Mouse (Mus musculus): Measurements from ENCODE around the gene Nfia. TPM values are rescaled to one million over a fixed set of nuclear protein-coding genes. Genes with fewer than 3 reads are reported as not detected.

Gene Nfia
- polyA plus RNA-seq, 1 experiment: 1.4 TPM

- Histone ChIP-seq H3K4me3 (ENCODE audit: low read depth, low read length) (no peak overlapping the region), H3K27me3 (ENCODE audit: control insufficient read depth, insufficient read depth, low read length, poor library complexity, severe bottlenecking) (no peaks in the 10 kb centered on the region), H3K36me3 (ENCODE audit: control insufficient read depth, insufficient read depth, low read length, poor library complexity, severe bottlenecking) (no peaks in the 10 kb centered on the region), H3K27ac (ENCODE audit: insufficient read depth, low read length) (no peak overlapping the region), H3K4me1 (ENCODE audit: control insufficient read depth, insufficient read depth, low read length) (no peaks in the 10 kb centered on the region), H3K9ac (ENCODE audit: low read depth, poor library complexity, severe bottlenecking) (no peak overlapping the region), H3K9me3 (replicated peaks; ENCODE audit: control insufficient read depth, insufficient read depth, low read length, poor library complexity, severe bottlenecking) (no peaks in the 10 kb centered on the region)
- TF ChIP-seq POLR2A (IDR thresholded peaks at IDR 0.05; ENCODE audit: insufficient read depth, low read length): no peak
- TF ChIP-seq CTCF (IDR thresholded peaks at IDR 0.05; ENCODE audit: low read depth, low read length): no peak
- no peak for TF ChIP-seq EP300 (IDR thresholded peaks at IDR 0.05; ENCODE audit: insufficient read depth, low read depth, low read length)
Observed at GRCm38 (mm10) chr4:98091901-98092472, 319.5 kb downstream of the Nfia start.

DNA sequence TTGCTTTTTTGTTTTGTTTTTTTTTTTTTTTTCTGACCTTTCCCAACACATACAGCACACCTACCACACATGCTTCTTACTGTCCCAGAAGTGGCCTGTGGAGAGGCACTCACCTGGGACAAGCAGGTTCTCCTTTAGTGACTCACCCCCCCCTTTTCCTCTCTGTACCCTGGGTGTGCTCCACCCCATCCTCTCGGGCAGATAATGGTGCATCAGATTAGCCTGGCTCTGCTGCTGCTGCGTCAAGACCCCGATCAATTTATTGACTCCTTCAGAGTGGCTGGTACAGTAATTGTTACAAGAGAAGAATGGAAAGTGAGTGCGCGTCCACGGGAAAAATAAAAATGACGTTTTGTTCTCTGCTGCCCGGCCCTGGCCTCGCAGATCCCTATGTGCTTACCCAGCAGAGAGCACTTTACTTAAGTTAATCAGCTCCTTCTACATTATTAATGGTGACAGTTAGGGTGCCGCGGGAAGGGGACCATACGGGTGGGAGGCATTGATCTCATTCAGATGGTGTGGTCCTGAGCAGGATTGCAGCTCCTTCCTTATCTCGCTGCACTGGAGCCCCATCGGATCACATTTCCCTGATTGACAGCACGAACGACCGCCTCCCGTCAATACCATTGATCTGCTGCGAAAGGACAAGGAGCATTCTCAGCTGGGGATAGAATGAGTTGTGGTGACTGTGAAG is 321.7 kb downstream of the Nfia start:
- no peak overlapping the region for H3K27ac ChIP-seq (ENCODE audit: insufficient read depth, low read length)
- H3K27me3 ChIP-seq (ENCODE audit: control insufficient read depth, insufficient read depth, low read length, poor library complexity, severe bottlenecking): no peaks in the 10 kb centered on the region
- no peak overlapping the region for H3K9ac ChIP-seq (ENCODE audit: low read depth, poor library complexity, severe bottlenecking)
- TF ChIP-seq EP300 (IDR thresholded peaks at IDR 0.05; ENCODE audit: insufficient read depth, low read depth, low read length) (no peak), CTCF (IDR thresholded peaks at IDR 0.05; ENCODE audit: low read depth, low read length) (no peak), POLR2A (IDR thresholded peaks at IDR 0.05; ENCODE audit: insufficient read depth, low read length) (no peak)
- H3K36me3 ChIP-seq (ENCODE audit: control insufficient read depth, insufficient read depth, low read length, poor library complexity, severe bottlenecking): no peaks in the 10 kb centered on the region
- H3K4me3 ChIP-seq (ENCODE audit: low read depth, low read length): no peak overlapping the region
- no peaks in the 10 kb centered on the region for H3K4me1 ChIP-seq (ENCODE audit: control insufficient read depth, insufficient read depth, low read length)
- no peaks in the 10 kb centered on the region for H3K9me3 ChIP-seq (replicated peaks; ENCODE audit: control insufficient read depth, insufficient read depth, low read length, poor library complexity, severe bottlenecking)

GRCm38 (mm10) chr4:98095060-98095459 is 322.5 kb downstream of the Nfia start:
- H3K4me3 ChIP-seq (ENCODE audit: low read depth, low read length): no peak overlapping the region
- no peaks in the 10 kb centered on the region for H3K9me3 ChIP-seq (replicated peaks; ENCODE audit: control insufficient read depth, insufficient read depth, low read length, poor library complexity, severe bottlenecking)
- TF ChIP-seq POLR2A (IDR thresholded peaks at IDR 0.05; ENCODE audit: insufficient read depth, low read length) (no peak), CTCF (IDR thresholded peaks at IDR 0.05; ENCODE audit: low read depth, low read length) (no peak), EP300 (IDR thresholded peaks at IDR 0.05; ENCODE audit: insufficient read depth, low read depth, low read length) (no peak)
- H3K4me1 ChIP-seq (ENCODE audit: control insufficient read depth, insufficient read depth, low read length): no peaks in the 10 kb centered on the region
- no peaks in the 10 kb centered on the region for H3K27me3 ChIP-seq (ENCODE audit: control insufficient read depth, insufficient read depth, low read length, poor library complexity, severe bottlenecking)
- no peak overlapping the region for H3K9ac ChIP-seq (ENCODE audit: low read depth, poor library complexity, severe bottlenecking)
- no peak overlapping the region for H3K27ac ChIP-seq (ENCODE audit: insufficient read depth, low read length)
- H3K36me3 ChIP-seq (ENCODE audit: control insufficient read depth, insufficient read depth, low read length, poor library complexity, severe bottlenecking): no peaks in the 10 kb centered on the region

DNA sequence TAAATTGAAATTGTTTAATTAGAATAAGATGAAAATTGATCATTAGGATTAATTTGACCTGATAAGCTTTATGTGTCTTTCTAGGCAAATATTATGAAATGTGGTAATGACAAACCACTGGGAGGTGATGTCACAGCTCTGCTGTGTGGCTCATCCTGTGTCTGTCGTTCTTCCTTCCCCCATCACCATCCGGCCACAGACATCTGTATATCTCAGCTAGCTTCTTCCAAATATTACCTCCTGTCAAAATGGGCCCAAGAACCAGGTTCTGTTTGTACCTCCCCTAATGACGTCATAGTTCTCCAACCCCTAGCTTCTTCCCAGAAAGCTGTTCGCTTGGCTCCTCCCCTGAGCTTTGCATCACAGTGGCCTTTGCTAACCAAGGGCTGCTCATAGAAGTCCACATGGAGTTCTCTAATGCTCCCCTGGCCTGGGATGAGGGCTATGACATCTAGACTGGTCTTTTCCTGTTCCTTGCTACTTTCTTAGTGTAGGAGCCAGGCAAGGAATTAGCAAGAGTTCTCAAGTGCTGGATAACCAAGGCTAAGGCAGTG is 324.6 kb downstream of the Nfia start:
- H3K4me1 ChIP-seq (ENCODE audit: control insufficient read depth, insufficient read depth, low read length): no peaks in the 10 kb centered on the region
- TF ChIP-seq EP300 (IDR thresholded peaks at IDR 0.05; ENCODE audit: insufficient read depth, low read depth, low read length) (no peak), CTCF (IDR thresholded peaks at IDR 0.05; ENCODE audit: low read depth, low read length) (no peak), POLR2A (IDR thresholded peaks at IDR 0.05; ENCODE audit: insufficient read depth, low read length) (no peak)
- H3K36me3 ChIP-seq (ENCODE audit: control insufficient read depth, insufficient read depth, low read length, poor library complexity, severe bottlenecking): no peaks in the 10 kb centered on the region
- no peaks in the 10 kb centered on the region for H3K9me3 ChIP-seq (replicated peaks; ENCODE audit: control insufficient read depth, insufficient read depth, low read length, poor library complexity, severe bottlenecking)
- H3K9ac ChIP-seq (ENCODE audit: low read depth, poor library complexity, severe bottlenecking): no peak overlapping the region
- H3K27ac ChIP-seq (ENCODE audit: insufficient read depth, low read length): no peak overlapping the region
- H3K4me3 ChIP-seq (ENCODE audit: low read depth, low read length): no peak overlapping the region
- H3K27me3 ChIP-seq (ENCODE audit: control insufficient read depth, insufficient read depth, low read length, poor library complexity, severe bottlenecking): no peaks in the 10 kb centered on the region

DNA sequence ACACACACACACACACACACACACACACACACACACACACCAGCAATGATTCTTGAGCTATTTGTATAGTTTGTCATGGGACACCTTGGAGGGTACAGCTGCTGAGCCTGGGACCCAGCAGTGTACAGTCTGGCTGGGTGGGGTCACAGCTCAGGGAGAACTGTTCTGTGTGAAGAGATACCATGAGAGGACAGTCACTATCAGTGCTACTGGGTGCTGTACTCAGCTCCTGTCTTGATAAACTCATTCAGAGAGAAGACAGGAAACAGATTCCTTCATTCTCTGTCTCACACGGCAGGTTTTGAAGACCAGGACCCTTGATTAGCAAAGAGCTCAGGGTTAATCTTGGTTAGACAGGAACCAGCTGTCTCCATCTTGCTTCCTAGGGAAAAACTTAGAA is 326.1 kb downstream of the Nfia start:
- no peak for TF ChIP-seq EP300 (IDR thresholded peaks at IDR 0.05; ENCODE audit: insufficient read depth, low read depth, low read length)
- no peak for TF ChIP-seq CTCF (IDR thresholded peaks at IDR 0.05; ENCODE audit: low read depth, low read length)
- TF ChIP-seq POLR2A (IDR thresholded peaks at IDR 0.05; ENCODE audit: insufficient read depth, low read length): no peak
- no peak overlapping the region for H3K4me3 ChIP-seq (ENCODE audit: low read depth, low read length)
- no peaks in the 10 kb centered on the region for H3K4me1 ChIP-seq (ENCODE audit: control insufficient read depth, insufficient read depth, low read length)
- H3K9me3 ChIP-seq (replicated peaks; ENCODE audit: control insufficient read depth, insufficient read depth, low read length, poor library complexity, severe bottlenecking): no peaks in the 10 kb centered on the region
- no peaks in the 10 kb centered on the region for H3K27me3 ChIP-seq (ENCODE audit: control insufficient read depth, insufficient read depth, low read length, poor library complexity, severe bottlenecking)
- H3K9ac ChIP-seq (ENCODE audit: low read depth, poor library complexity, severe bottlenecking): no peak overlapping the region
- H3K27ac ChIP-seq (ENCODE audit: insufficient read depth, low read length): no peak overlapping the region
- no peaks in the 10 kb centered on the region for H3K36me3 ChIP-seq (ENCODE audit: control insufficient read depth, insufficient read depth, low read length, poor library complexity, severe bottlenecking)

DNA sequence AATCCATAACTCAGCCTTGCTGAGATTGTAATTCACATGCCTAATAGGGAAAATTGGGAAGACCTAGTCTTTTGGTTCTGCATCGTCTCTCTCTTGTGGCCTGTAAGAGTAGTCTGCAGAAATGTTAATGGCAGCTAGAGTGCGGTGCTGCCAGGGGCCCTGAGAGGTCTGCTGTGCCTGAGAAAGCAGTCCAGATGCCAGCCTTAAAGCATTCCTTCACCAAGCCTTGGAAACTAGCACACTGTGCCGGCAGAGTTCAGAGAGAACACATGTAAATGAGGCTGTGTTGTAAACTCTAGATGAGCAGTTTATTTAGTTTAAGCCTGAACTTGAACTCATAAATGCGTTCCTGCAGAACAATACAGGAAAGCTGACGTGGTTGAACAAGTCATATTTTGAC is 326.9 kb downstream of the Nfia start:
- Histone ChIP-seq H3K27ac (ENCODE audit: insufficient read depth, low read length) (no peak overlapping the region), H3K27me3 (ENCODE audit: control insufficient read depth, insufficient read depth, low read length, poor library complexity, severe bottlenecking) (no peaks in the 10 kb centered on the region), H3K9me3 (replicated peaks; ENCODE audit: control insufficient read depth, insufficient read depth, low read length, poor library complexity, severe bottlenecking) (no peaks in the 10 kb centered on the region), H3K4me1 (ENCODE audit: control insufficient read depth, insufficient read depth, low read length) (no peaks in the 10 kb centered on the region), H3K4me3 (ENCODE audit: low read depth, low read length) (no peak overlapping the region), H3K9ac (ENCODE audit: low read depth, poor library complexity, severe bottlenecking) (no peak overlapping the region), H3K36me3 (ENCODE audit: control insufficient read depth, insufficient read depth, low read length, poor library complexity, severe bottlenecking) (no peaks in the 10 kb centered on the region)
- no peak for TF ChIP-seq POLR2A (IDR thresholded peaks at IDR 0.05; ENCODE audit: insufficient read depth, low read length)
- TF ChIP-seq EP300 (IDR thresholded peaks at IDR 0.05; ENCODE audit: insufficient read depth, low read depth, low read length): no peak
- no peak for TF ChIP-seq CTCF (IDR thresholded peaks at IDR 0.05; ENCODE audit: low read depth, low read length)
